Mouse (Mus musculus) hindbrain, embryonic 15.5 days (tissue): ENCODE results near the gene Arhgap21. TPM values are rescaled to one million over a fixed set of nuclear protein-coding genes. Genes with fewer than 3 reads are reported as not detected.

ENCODE experiments used
- ATAC-seq: fragments of 200-750 bp; cut with Nextera tagmentation; 2 replicates; pipeline ENCODE4 v1.8.0; 2017; ENCODE audit warnings: low read depth, moderate number of reproducible peaks, moderate TSS enrichment; ENCODE audit not compliant: low FRiP score
- H3K27ac ChIP-seq: fragments of 300-500 bp; sonication (generic); replicated peaks from 2 replicates; pipeline ENCODE4 v1.5.1; 2015; ENCODE audit warnings: mild to moderate bottlenecking, inconsistent platforms
- H3K27me3 ChIP-seq: fragments of 300-500 bp; sonication (generic); 2 replicates; pipeline ENCODE4 v1.6.1; 2015; ENCODE audit warnings: control low read depth, inconsistent platforms
- H3K36me3 ChIP-seq: fragments of 300-500 bp; sonication (generic); 2 replicates; pipeline ENCODE4 v1.6.1; 2015; ENCODE audit warnings: control low read depth, inconsistent platforms
- H3K4me1 ChIP-seq: fragments of 300-500 bp; sonication (generic); replicated peaks from 2 replicates; pipeline ENCODE4 v1.6.1; 2015; ENCODE audit warnings: control low read depth, inconsistent platforms
- H3K4me2 ChIP-seq: fragments of 300-500 bp; sonication (generic); 2 replicates; pipeline ENCODE4 v1.6.1; 2015; ENCODE audit warnings: moderate library complexity, mild to moderate bottlenecking, inconsistent platforms
- H3K4me3 ChIP-seq: fragments of 300-500 bp; sonication (generic); 2 replicates; pipeline ENCODE4 v1.5.1; 2015; ENCODE audit warnings: mild to moderate bottlenecking, inconsistent platforms
- H3K9ac ChIP-seq: fragments of 300-500 bp; sonication (generic); 2 replicates; pipeline ENCODE4 v1.6.1; 2015; ENCODE audit warnings: inconsistent platforms
- H3K9me3 ChIP-seq: fragments of 300-500 bp; sonication (generic); 2 replicates; pipeline ENCODE4 v1.6.1; 2016; ENCODE audit warnings: control low read depth, inconsistent platforms
- WGBS: fragments of 180-500 bp; shearing (Covaris S2); methylation state at CpG from one replicate; pipeline ENCODE4 v1.1.7; 2015; 5-methylcytosine and 5-hydroxymethylcytosine counted together
- polyA plus RNA-seq: library from polyadenylated mRNA; unstranded; fragments of >200 nt; fragmentation: Nextera tagmentation; extraction: Ambion mirVana; gene quantifications from 2 replicates; pipeline ENCODE4 v1.2.1, GENCODE M21; 2015

Arhgap21 gene
- polyA plus RNA-seq, 1 experiment from 2014 or later: 36.9 TPM

DNA sequence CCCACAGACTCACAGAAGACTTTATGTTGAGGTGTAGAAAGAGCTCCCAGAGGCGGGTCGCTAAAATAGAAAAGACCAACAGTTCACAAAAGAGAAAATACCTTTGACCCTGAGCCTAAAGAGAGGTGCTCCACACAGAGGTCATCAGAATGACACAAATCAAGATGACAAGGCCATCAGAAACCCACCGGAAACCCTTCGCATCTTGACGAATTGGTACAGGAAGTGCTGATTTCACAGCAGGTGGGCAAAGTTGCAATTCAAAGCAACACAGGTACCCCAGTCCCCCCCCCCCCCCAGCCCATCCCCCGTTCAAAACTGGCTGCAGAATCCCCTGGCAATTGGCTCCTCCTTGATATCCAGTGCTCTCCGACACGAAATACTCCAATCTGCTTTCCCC lies 10.0 kb upstream of the Arhgap21 start:
- Histone ChIP-seq H3K4me2 (no peak overlapping the region), H3K36me3 (no peaks in the 10 kb centered on the region), H3K4me3 (no peak overlapping the region), H3K27ac (no peak overlapping the region), H3K4me1 (no peaks in the 10 kb centered on the region), H3K9me3 (no peaks in the 10 kb centered on the region), H3K9ac (no peak overlapping the region), H3K27me3 (no peaks in the 10 kb centered on the region)
- ATAC-seq: no peak
- 78% methylated on average over 8 of the region's 8 CpGs for WGBS

DNA sequence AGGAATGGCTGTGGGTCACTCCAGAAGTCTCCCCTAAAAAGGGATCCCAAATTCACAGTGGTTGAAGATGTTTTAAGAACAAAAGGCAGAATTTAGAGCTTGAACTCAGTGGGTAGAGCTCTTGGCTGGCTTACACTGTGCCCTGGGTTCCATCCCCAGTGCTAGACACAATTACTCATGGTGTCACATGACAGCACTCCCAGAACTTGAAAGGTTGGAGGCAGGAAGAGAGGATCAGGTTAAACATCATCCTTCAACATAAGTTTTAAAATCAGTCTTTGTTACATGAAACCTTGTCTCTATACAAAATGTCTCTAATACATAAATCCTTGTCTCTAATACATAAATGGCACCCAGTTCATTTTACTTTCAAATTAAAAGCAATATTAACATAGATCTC lies 8.4 kb upstream of the Arhgap21 start:
- Histone ChIP-seq H3K36me3 (no peaks in the 10 kb centered on the region), H3K4me3 (no peak overlapping the region), H3K9ac (no peak overlapping the region), H3K4me2 (no peak overlapping the region), H3K4me1 (no peaks in the 10 kb centered on the region), H3K9me3 (no peaks in the 10 kb centered on the region), H3K27ac (no peak overlapping the region), H3K27me3 (no peaks in the 10 kb centered on the region)
- no peak for ATAC-seq

DNA sequence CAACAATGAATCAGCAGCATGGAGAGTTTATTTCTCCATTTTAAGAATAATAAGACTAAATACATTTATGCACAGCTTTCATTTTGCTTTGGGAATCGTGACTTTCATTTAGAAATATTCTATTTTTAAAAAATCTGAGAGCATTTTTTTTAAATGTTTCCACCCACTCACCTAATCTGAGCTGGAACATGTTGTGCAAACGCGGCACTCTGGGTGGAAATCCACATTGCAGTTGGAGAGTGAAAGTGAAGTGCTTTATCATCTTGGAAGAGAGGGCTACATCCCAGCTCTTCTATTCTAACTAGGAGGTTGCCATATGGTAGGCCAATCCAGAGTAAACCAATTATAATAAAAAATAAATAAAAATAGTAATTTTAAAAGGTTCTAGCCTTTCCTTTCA lies 4.8 kb upstream of the Arhgap21 start:
- Histone ChIP-seq H3K36me3 (no peaks in the 10 kb centered on the region), H3K27ac (no peak overlapping the region), H3K27me3 (no peaks in the 10 kb centered on the region), H3K9me3 (no peaks in the 10 kb centered on the region), H3K9ac (no peak overlapping the region), H3K4me1 (peaks cover 6% of the 10 kb centered on the region; the same call in 1 of the 2 replicates), H3K4me3 (no peak overlapping the region), H3K4me2 (no peak overlapping the region)
- ATAC-seq: no peak
- 88% methylated on average over 3 of the region's 3 CpGs for WGBS

DNA sequence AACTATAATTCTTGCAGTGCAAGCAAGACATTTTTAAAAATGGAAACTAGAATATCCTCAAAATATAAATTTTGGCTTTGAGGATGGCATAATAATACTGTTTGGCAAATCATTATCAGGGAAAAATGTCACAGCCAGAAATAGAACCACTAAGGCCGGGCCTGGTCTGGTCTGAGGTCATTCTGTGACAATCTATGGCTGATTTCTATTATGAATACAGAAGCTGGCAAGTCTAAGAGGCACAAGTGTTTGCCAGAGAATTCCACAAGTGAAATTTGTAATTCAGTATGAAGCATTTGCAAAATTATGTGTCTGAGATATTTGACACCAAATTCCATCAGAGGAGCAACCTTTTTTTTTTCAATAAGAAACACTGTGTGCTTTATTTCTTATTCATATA lies 3.5 kb upstream of the Arhgap21 start:
- H3K9ac ChIP-seq: no peak overlapping the region
- no peak overlapping the region for H3K4me2 ChIP-seq
- no peaks in the 10 kb centered on the region for H3K9me3 ChIP-seq
- no peak for ATAC-seq
- H3K4me3 ChIP-seq: no peak overlapping the region
- H3K36me3 ChIP-seq: no peaks in the 10 kb centered on the region
- WGBS: 69% methylated on average over 1 of the region's 1 CpGs
- H3K27me3 ChIP-seq: no peaks in the 10 kb centered on the region
- no peak overlapping the region for H3K27ac ChIP-seq
- H3K4me1 ChIP-seq: peaks cover 6% of the 10 kb centered on the region; the same call in 1 of the 2 replicates

DNA sequence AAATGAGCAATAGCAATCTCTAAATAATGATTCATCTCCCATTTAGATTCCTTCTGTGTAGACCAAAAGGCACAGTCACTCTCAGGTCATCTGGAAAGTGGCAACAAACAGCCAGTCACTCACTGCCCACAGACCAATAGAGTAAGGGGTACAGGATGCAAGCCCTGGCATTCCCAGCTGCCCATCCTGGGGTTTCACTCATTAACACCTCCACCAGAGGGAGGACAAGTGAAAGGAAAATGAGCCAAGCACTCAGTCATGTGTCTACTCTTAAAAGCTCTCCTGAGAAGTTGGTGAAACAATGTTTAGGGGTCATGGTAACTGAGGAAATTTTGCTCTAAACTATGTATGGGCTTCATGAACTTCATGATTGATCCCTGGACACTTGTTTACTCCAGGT lies 2.9 kb upstream of the Arhgap21 start:
- H3K27ac ChIP-seq: no peak overlapping the region
- no peaks in the 10 kb centered on the region for H3K9me3 ChIP-seq
- no peak overlapping the region for H3K4me2 ChIP-seq
- no peaks in the 10 kb centered on the region for H3K27me3 ChIP-seq
- H3K36me3 ChIP-seq: no peaks in the 10 kb centered on the region
- no peak overlapping the region for H3K9ac ChIP-seq
- H3K4me1 ChIP-seq: peaks cover 6% of the 10 kb centered on the region; the same call in 1 of the 2 replicates
- H3K4me3 ChIP-seq: no peak overlapping the region
- ATAC-seq: no peak

DNA sequence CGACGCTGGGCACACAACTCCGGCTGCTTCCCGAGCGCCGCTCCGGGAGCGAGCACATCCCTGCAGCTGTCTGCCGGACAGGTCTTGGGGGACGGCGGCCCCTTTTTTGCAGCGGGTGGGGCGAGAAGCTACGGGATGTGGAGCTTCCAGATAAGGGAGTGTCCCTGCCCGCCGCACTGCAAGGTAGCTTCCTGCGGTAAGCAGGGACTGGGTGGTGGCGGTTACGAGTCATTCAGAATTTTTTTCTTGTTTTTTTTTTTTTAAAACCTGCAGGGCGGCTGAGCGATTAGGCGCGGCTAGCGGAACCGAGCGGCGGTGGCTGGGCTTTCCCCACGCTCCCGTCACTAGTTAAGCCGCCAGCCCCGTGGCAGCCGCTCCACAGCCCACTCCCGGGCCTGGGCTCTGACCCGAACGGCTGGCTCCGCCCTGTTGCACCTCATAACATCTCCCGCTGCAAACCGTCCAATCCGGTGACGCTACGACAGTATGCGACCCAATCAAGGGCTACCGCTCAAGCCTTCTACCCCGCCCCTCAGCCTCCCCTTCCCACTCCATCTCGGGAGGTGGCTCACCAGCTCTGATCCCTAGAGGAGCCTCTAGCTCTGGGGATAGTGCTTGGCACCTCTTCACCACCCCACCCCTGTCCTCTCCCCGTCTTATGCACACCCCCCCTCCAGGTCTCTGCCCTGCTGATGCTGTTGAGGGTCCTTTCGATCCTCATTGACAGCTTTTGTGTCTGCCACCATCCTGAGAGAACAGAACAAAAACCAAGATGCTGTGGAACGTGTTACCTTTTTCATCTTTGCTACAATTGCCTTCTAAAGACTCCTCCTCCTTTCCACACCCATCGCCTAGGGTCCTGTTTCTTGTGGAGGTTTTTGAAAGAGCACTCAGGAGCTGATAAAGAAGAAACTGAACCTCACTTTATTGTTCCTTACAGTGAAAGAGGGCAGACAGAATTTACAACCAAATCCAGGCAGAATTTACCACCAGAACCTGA lies 820 bp upstream of the Arhgap21 start:
- no peaks in the 10 kb centered on the region for H3K36me3 ChIP-seq
- H3K4me2 ChIP-seq: peak overlapping the region; percentile 83
- ATAC-seq: peak; percentile 98
- H3K9ac ChIP-seq: peak overlapping the region; percentile 98
- H3K4me3 ChIP-seq: peak overlapping the region; percentile 97
- peak overlapping the region; percentile 100 for H3K27ac ChIP-seq
- no peaks in the 10 kb centered on the region for H3K9me3 ChIP-seq
- no peaks in the 10 kb centered on the region for H3K27me3 ChIP-seq
- WGBS: 0% methylated on average over 45 of the region's 49 CpGs
- peaks cover 16% of the 10 kb centered on the region for H3K4me1 ChIP-seq

DNA sequence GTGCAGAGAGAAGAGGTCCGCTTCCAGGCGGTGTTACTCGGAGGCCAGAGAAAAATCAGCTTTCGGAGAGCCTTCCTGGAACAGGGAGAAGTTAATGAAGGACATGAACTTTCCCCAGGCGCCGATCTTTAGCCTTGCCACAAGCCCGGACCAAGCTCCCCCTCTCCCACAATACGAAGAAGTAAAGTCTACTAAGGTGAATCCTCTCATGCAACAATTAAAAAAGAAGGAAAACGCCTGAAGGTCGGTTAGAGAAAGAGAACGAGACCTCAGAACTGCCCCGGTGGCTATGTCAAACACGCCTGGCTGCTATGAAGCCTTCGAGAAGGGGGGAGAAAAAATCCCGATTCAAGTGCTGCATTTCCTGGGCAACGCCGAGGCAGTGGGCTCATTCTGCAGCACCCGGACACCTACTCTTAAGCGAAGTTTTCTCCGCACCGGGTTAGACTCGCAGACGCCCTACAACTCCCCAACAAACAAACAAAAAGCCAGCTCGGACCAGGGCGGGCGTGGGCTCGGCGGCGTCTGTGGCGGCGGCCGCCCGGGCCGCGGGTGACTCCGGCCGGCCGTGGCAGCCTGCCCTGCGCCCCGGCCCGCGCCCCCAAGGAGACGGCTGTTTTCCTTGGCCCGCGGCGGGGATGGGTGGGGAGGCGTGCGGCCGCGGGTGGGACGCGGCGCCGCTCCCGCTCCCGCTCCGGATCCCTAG lies 882 bp downstream of the Arhgap21 start:
- Histone ChIP-seq H3K27ac (peak overlapping the region; percentile 100), H3K9me3 (no peaks in the 10 kb centered on the region), H3K27me3 (no peaks in the 10 kb centered on the region), H3K4me1 (peaks cover 29% of the 10 kb centered on the region), H3K4me2 (peak overlapping the region; percentile 83), H3K4me3 (peak overlapping the region; percentile 97), H3K36me3 (no peaks in the 10 kb centered on the region), H3K9ac (peak overlapping the region; percentile 98)
- no peak for ATAC-seq
- WGBS: under 1% methylated on average over 50 of the region's 57 CpGs

DNA sequence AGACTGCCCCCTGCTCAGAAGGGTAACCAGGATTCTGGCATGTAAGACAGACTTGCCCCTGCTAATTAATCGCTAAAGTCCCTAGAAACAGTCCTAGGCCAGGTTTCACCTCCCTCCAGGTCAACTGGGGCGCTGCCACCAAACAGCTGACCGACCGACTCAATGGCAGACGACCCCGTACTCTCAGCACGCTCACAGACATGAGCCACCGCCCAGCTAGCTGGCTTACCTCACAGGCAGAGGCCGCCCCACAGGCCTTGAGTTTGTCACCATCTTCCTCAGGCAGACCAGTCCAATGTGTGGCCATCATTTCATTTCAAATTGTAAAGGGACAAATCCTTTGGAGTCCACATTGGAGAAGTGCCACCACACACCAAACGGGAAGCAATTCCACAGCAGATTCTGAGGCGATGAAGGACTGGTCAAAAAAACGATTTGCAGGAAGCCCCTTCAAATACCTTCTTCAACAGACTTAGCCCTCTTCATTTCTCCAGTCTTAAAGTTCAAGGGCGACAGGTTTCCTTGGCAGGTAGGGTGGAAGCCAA lies 1.5 kb downstream of the Arhgap21 start:
- Histone ChIP-seq H3K36me3 (no peaks in the 10 kb centered on the region), H3K4me2 (peak overlapping the region; percentile 83), H3K9me3 (no peaks in the 10 kb centered on the region), H3K9ac (peak overlapping the region; percentile 98), H3K27me3 (no peaks in the 10 kb centered on the region), H3K4me3 (peak overlapping the region; percentile 97), H3K27ac (peak overlapping the region; percentile 100), H3K4me1 (peaks cover 36% of the 10 kb centered on the region)
- WGBS: 1% methylated on average over 13 of the region's 13 CpGs
- no peak for ATAC-seq

DNA sequence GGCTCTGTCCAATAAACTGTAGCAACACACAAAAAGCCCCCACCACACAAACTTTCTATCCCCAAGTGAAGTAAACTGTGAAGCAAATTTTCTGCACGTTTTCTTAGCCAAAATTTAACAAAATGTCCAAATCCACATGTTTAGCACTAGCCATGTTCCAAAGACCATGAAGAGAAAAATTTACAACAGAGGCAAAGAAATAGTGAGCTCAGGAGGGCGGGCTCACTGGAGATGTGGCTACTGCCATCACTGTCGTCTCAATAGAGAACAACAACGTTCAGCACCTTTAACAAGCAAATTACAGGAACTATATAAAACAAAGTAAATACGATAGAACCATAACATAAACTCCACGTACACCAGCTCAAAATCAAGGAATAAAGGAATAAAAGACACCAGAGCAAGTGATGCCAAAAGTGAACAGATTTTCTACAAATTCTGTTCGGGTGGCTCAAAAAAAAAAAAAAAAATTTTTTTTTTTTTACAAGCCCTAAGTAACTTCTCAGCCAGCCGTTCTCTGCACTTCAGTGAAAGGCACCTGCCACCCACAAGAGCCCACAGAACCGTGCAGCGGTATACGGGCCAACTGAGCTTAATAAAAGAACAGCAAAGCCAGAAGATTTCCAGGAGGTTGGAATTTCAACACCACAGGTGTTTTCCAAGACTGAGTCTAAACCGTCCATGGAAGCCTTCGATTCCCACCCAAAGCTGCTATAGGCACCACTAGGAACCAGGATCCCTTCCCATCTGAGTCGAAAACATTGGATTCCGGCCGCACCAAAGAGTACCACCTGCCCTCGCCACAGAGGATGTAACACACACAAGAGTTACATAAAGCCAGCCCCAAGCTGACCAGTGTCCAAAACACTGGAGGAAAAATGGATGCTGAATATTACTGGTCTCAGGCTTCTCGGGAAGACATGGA lies 2.2 kb downstream of the Arhgap21 start:
- no peaks in the 10 kb centered on the region for H3K36me3 ChIP-seq
- ATAC-seq: no peak
- H3K27me3 ChIP-seq: no peaks in the 10 kb centered on the region
- peaks cover 41% of the 10 kb centered on the region for H3K4me1 ChIP-seq
- peak overlapping the region; percentile 98 for H3K9ac ChIP-seq
- no peaks in the 10 kb centered on the region for H3K9me3 ChIP-seq
- peak overlapping the region; percentile 83 for H3K4me2 ChIP-seq
- 16% methylated on average over 18 of the region's 18 CpGs for WGBS
- H3K4me3 ChIP-seq: peak overlapping the region; percentile 97
- H3K27ac ChIP-seq: peak overlapping the region; percentile 100

DNA sequence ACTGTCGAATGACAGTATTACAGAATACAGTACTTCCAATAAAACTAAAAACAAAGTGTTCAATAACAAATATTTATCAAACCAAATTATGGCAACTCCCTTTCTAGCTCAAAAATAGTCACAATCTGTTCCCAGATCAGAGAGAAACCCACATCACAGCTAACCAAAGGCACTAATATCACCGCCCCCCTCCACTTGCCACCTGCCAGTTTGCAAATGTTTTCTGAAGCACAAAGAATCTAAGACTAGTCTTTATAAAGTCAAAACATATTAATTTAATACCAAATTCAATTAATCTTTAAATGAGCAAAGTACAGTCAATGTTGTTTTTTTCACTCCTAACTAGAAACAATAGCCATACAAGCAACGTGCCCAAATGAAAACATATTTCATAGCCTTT lies 3.3 kb downstream of the Arhgap21 start:
- 52% methylated on average over 3 of the region's 3 CpGs for WGBS
- no peak for ATAC-seq
- Histone ChIP-seq H3K27me3 (no peaks in the 10 kb centered on the region), H3K4me1 (peaks cover 51% of the 10 kb centered on the region), H3K9ac (peak overlapping the region; percentile 98; the same call in 1 of the 2 replicates), H3K4me2 (peak overlapping the region; percentile 83), H3K36me3 (no peaks in the 10 kb centered on the region), H3K4me3 (peak overlapping the region; percentile 97), H3K9me3 (no peaks in the 10 kb centered on the region), H3K27ac (no peak overlapping the region)

DNA sequence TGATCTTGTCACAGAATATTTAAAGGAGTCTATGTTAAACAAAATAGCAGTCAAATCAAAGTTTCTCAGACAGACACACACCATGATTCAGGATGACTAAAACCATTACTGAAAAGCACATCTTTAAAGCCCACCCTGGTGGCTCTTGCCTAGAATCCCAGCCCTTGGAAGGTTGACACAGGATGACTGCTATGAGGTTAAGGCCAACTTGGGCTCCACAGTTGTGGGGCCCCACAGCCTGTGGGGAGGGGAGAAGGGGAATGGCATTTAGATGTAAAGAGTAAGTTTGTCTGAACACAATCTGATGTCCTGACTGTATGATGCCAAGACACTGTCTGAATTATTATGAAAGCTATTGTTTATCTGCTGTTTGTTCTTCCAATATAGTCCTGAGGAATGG lies 4.2 kb downstream of the Arhgap21 start:
- Histone ChIP-seq H3K27me3 (no peaks in the 10 kb centered on the region), H3K36me3 (no peaks in the 10 kb centered on the region), H3K27ac (no peak overlapping the region), H3K9me3 (no peaks in the 10 kb centered on the region), H3K4me1 (peaks cover 55% of the 10 kb centered on the region), H3K4me3 (peak overlapping the region; percentile 22; the same call in 1 of the 2 replicates), H3K9ac (no peak overlapping the region), H3K4me2 (peak overlapping the region; percentile 83)
- ATAC-seq: no peak
